Mouse (Mus musculus) adrenal gland, postnatal 4 days (tissue): ENCODE measurements around the gene Rbm47. TPM values are rescaled to one million over a fixed set of nuclear protein-coding genes. Genes with fewer than 3 reads are reported as not detected.
"Not testable (repeated sequence)": the region's sequence is repeated elsewhere in the genome, so short reads cannot be mapped to it uniquely, and the experiment has no call there.

Experiments used
- DNase-seq, 2 experiments: peaks; one replicate each; pipeline ENCODE4 v3.0.0; 2021 to 2022; ENCODE audit warnings: low spot score in 2 of 2, mixed read lengths in 2 of 2
- long read RNA-seq, 2 experiments: library from polyadenylated mRNA; stranded (forward); transcript quantifications; one replicate each; pipeline ENCODE4 v2.0.0; 2021
- total RNA-seq, 2 experiments: library from RNA; stranded (reverse); gene quantifications; 2 replicates each; pipeline ENCODE4 v1.2.3; 2021

The Rbm47 gene
- total RNA-seq = 10 to 100 TPM; 63.2 to 73.3 TPM
- long read RNA-seq, experiment 1, partial matches to known transcripts = 3 of 7 reads
- long read RNA-seq, experiment 1, other reads (novel, unspliced or antisense) = 3 of 7 reads
- long read RNA-seq, experiment 2, full-length matches to known transcripts = 35 of 51 reads
- long read RNA-seq, experiment 2, partial matches to known transcripts = 8 of 51 reads
- long read RNA-seq, experiment 2, other reads (novel, unspliced or antisense) = 8 of 51 reads

DNA sequence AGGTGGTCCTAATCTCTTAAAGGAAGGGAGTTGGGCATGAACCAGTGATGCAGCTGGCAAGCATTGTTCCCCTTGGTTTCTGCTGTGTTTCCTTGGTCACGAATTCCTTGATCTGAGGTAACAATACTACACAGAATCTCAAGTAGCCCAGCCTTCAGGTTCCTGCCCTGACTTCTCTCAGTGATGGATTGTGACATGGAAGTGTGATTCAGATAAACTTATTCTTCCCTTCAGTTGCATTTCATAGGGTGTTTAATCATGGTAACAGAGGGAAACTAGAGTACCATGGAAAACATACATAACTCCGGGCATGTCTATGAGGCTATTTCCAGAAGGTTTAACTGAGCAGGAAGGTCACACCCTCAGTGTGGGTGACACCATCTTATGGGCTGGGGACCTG lies at the start of gene Rbm47:
Gene Rbm47 (minus strand): TSS at position 101 of the 400 bp plus-strand sequence.
- DNase-seq = no peak

DNA sequence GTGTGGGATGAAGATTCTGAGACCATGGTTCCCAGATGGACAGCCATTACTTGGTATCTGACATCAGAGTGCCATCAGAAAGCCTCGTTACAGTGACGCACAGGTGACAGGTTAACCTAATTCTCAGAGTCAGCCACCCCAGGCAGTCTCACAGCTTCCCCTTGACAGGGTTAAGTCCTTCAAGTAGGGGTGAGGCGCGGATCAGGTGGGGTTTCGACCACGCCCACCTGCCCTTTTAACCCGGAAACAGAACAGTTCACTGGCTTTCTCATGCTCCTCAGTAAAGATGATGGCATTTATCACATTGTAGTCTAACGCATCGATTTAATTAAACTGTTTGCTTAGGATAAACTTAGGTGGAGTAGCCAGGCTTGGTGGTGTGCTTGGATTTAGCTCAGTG lies 47.7 kb upstream of the Rbm47 start:
- DNase-seq = no peak

DNA sequence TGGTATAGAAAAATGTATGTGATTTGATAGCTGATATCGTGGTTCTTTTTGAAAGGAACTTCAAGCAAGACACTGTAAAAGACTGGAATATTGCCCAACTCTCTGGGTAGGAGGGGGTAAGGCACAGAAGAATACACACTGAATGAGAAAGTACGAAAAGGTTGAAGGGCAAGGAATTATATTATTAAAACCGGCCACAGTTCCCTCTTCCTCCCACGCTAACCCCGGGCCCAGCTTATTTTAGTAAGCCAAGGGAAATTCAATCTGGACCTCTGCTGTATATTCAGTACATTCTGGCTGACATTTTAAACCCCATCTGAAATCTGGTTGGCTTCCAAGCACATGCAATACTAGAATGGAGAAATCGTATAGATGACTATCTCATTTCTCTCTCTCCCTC lies 46.8 kb upstream of the Rbm47 start:
- no peak for DNase-seq

DNA sequence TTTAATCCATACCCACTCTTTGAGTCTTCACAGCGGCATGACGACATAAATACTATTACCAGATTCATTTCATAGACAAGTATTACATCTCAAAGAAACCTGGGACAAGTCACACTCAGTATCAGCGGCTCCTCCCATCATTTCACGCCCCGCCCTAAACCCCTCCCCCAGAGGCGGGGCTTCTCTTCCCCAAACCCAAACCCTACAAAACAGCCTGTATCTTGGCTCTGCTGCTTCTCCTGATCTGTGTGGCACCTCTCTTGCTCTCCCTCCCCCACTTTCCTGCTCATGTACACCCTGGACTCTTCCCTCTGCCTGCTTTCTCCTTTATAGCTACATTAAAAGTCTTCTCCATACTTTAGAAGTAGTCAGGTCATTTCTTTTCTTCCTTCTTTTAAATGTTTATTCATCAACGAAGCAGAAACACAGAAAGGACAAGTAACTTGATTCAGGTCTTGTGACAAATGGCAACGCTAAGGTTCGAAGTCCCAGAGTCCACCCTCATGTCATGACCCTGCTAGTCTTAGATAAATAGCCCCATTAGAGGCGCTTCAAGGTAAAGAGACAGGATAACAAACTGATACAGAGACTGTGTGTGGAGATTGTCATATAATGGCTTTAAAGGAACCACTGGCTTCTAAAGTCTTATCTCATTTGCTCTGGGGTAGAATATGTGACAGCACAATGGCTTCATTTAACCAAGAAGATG lies 42.8 kb upstream of the Rbm47 start:
- DNase-seq = no peak

DNA sequence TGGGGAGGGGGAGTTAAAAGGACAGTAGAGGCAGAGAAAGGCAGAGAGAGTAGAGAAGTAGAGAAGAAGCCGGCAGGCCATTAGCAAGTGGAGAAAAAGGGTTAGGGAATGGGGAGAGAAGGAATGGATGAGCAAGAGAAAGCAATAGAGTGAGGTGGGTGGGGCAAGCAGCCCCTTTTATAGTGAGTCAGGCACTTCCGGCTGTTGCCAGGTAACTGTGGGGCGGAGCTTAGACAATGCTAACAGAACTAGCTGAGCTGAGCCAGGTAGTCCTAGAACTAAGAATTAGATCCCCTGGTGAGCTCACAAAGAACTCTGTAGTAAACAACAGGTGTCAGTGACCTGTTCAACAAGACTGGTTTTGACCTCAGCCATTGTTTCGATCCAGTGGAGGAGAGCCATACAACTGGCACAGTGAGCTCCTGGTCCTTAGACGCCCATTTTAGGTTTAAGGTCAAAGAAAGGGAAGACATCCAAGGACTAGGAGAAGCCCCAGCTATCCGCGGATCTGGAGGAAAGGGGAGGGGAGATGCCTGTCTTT lies 41.5 kb upstream of the Rbm47 start:
- no peak for DNase-seq

DNA sequence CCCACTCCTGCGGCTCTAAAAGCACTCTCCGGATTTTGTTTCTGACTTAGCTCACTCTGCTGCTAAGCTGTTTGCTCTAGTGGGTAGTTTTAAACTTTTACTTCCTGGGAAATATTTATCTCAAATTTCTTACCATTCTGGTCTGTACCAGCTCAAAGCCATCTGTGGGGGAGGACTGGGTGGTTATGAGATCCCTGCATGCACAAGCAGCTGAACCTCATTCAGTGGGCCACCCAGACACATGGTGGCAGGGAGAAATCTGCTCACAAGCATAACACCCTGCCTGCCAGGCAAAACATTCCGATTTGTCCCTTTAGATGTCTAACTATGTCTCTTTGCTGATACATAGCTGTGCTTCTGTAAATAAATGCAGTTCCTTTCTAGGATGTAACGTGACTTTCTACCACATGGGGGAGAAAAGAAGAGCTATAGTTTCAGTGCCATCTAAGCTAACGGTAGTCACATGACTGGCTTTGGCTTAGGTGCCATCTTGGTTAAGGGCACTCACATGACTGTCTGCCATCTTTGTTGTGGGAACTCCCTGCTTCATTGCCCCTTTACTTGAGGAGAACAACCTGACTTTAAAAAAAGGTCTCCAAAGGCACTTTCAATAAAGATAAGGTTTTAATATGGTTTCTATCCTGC lies 36.7 kb upstream of the Rbm47 start:
- DNase-seq = no peak

DNA sequence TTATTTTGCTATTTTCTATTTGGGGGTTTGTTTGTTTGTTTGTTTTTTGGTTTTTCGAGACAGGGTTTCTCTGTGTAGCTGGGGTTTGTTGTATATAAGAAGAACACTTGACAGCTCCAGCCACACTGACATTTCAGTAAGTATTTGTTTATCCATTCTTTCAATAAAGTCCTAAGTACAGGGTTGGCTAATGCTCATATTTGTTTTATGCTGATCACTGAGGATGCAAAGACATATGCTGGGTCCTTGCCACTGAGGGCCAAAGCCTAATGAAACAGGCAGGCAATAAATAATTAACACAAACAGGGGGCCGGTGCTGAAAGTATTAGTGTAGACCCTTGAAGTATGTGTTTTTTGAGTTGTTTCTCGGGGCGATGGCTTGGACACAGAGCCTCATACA lies 32.0 kb upstream of the Rbm47 start:
- no peak for DNase-seq

DNA sequence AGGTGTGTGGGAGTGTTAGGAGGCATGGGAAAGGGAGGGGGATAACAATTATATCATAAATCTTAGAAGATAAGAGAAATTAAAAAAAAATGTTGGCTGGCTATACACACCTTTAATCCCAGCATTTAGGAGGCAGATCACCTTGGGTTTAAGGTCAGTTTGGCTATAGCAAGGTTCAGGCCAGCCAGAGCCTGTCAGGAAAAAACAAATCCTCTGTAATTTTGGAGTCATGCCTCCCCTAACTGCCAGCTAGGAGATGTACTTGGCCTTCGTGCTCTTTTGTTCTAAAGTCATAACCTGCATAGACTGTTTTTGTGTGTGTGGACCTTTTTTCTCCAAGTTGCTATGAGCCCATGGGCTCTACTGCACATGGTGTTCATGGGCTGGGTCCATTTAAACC lies 30.5 kb upstream of the Rbm47 start:
- DNase-seq = no peak

DNA sequence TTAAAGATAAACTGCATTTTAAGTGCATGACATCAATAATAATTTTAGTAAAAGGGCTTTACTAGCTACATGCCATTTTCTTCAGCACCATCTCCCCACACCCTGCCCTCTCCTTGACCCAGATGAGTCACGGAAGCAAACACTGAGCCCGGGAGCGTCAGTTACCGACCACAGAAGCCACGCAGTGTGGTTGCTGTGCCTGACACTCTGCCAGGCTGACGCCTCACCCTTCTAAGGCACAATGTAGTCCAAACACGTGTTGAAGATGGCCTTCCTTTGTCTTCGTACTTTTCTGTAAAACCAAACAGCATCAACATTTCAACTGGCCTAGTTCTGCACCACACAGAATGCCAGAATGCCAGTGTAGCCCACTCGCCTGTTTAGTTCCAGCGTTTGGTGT lies 27.1 kb upstream of the Rbm47 start:
- peak; percentile 9 to 27 for DNase-seq

DNA sequence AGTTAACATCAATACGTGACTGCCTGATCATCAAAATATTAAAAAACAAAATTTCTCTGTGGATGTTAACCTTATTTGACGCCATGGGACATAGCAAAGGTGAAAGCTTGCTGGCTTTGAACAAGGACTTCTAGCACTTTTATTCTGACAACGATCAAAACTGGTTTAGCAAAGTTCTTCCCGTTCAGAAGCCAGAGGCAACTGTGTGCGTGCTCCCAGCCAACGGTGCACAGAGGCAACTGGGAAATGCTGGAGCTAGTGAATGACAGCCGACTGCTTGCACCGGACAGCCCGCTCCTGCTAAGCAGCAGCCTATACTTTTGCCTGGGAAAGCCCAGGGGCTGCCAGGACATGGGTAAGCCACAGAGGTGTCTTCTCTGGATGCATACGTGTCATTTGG lies 22.4 kb upstream of the Rbm47 start:
- no peak for DNase-seq

DNA sequence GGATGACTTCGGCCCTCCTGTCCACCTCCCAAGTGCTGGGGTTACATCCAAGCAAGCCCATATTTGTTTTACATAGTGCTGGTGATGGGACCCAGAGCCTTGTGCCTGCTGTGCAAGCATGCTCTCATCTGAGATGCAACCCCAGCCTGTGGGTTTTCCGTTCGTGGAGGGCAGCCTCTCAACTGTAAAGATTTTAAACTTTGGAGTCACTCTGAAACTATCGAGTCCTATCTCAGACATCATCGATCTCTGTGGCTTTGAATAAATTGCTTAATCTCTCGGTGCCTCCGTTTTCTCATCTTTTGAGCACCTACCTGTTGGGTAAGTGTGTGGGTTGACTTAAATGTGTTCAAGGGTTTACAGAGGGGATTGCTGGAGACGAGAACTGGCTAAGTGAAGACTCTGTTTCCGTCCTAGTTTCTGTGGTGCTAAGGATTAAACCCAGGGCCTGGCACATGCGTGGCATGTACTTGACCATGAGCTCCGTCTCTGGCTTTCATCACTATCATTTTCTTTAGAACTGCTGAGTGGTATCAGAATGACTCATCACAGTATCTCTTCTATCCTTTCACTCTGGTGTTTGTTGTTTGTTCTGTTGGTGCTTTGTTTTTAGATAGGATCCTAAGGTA lies 20.4 kb upstream of the Rbm47 start:
- no peak for DNase-seq

DNA sequence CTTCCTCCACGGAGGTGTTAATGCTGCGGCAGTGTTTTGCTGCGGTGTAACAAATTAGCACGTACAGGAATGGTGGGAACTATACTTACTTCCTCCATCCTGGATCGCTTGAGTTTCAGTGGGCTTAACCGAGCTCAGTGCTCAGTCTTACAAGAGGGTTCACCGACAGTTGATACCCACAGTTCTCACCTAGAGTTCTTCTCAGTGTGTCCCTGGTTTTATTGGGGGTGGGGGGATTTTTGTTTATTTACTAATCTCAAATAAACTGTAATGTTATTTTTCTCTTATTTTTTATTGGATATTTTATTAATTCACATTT lies 18.2 kb upstream of the Rbm47 start:
- DNase-seq = no peak

DNA sequence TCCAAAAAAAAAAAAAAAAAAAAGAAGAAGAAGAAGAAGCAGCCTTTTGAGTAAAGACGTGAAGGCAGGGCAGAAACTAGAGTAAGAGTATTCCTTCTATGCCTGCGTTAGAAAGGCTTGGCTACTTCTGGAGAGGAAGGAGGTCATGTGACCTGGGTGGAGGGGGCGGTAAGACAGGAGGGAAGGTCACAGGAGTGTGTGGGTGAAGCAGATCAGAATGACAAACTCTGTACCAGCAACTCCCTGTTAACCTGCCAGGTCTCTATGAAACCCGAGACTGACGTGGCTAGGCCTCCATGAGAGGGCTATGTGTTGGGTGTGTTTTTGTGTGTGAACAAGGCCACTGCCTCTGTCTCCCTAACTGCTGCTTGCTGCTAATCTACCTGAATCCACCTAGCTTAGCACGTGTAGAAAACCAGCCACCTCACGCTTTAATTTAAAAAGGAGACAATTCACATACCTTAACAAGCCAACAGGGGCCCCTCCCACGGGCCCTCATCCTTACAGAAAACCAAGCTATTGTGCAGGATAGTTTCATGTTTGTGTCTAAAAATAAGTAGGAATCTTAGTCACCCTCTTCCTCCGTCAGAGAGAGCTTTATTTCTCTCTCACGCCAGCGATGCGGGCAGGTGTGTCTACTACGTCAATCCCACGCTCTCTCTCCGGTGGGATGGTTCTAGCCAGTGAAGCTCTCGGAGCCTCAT lies 17.7 kb upstream of the Rbm47 start:
- DNase-seq = no peak

DNA sequence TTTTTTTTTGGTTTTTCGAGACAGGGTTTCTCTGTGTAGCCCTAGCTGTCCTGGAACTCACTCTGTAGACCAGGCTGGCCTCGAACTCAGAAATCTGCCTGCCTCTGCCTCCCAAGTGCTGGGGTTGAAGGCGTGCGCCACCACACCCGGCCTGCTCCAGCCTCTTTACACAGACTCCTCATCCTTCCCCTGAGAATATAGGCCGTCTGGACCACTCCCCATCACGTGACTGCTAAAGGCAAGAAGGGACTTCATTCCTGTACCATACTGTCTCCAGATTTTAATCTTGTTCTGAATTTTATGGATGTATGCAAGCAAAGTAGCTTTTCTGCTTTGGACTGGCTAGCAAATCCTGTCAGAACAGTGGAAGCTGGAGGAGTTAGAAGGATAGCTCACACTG lies 15.7 kb upstream of the Rbm47 start:
- not testable (repeated sequence) for DNase-seq

DNA sequence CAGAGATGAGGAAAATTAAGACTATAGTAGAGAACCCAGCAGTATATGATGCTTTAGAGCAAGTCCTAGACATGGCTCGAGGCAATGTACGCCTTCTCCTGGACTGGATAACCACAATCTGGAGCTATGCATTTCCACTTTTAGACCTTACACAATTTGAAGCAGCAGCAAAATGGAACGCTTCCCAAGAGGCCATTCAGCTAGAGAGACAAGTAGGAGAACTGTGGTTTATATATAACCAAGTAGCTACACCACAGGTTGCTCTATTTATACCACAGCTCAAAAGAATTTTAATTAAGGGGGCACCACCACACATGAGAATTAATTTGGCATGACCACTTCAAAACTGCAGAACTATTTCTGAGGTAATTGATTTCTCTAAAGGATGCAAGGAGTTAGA lies 9.2 kb upstream of the Rbm47 start:
- DNase-seq = no peak

DNA sequence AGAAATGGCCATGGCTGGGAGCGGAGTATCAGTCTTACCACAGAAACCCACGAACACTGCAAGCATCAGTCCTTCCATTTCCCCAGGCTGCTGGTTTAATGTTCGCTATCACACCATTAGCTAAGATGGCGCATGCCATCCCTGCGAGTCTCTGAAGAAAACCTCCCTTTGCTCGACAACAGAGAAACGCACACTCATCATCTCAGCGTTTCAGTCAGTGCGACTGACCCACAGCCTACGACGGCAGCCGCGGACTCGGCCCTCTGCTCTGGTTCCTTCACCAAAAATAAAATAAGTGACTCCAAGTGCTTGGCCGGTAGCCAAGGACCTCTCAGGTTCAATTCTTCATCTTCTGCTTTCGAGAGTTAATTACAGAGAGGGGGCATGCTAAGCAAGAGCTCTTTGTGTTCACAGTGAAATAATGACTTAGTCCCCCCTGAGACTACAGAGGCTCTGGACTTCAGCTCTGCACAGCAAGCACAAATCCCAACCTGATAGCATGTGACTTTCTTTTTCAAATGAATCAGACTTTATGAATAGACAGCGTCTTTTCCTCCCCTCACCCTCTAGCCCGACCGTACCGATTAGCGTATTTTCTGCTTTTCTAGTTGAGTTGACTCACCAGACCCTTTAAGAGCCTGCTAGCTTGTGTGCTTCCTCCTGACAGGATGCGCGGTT lies 1.4 kb upstream of the Rbm47 start:
- no peak for DNase-seq

DNA sequence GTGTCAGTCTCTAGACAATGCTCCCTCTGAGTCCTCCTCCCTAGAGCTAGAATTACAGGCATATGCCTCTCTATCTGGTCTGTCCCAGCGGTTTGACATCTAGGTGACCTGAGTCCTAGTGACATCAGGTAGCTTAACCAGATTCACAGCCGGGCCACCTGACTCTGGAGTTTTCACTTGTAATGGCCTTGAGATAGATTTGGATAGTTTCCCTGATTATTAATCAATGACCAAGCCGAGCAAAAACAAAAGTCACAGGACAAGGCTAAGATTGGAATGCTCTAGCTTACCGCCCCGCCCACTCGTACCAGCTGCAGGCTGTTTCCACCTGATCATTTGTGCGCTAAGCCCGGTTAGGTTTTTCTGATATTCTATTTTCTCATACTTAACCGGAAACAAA lies 2.3 kb downstream of the Rbm47 start:
- DNase-seq = no peak

DNA sequence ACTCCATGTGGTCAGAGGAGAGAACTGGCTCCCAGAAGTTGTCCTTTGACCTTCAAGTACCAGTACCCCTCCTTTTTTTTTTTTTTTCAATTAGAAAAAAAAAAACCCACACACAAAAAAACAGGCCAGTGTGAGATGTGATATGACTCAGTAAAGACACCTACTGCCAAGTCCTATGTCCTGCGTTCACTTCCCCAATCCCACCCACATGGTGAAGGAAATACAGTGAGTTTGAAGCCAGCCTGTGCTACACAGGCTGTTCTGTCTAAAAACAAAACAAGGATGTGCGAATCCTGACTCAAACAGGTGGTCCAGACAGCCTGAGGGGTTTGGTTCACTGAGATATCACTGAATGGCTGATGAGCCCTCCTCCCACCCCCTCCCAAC lies 3.8 kb downstream of the Rbm47 start:
- no peak for DNase-seq

DNA sequence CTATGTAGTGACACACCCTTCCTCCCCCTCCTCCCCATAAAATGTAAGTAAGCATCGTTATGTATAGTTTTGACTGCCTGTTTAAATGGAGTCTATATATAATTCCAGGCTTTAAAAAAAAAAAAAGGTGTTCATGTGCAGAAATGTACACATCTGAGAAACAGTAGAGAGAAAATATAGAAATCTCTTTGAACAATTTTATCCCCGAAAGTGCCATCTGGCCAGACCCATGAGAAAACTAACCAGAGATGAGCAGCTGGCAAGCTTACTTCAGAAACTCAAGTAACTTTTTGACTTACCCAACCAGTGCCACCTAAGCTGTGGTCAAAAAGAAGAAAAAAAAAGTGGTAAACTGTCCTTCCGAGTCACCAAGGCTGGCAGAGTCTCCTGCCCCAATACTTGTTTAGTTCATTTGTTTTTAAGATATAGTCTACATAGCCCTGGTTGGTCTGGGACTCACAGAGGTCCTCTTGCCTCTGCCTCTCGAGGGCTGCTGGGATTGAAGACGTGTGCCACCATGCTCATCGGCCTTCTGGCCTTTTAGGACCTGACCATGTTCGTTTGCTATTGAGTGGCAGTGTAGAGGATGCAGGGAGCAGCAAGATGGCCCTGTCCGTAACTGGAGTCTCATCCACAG lies 4.3 kb downstream of the Rbm47 start:
- no peak for DNase-seq

DNA sequence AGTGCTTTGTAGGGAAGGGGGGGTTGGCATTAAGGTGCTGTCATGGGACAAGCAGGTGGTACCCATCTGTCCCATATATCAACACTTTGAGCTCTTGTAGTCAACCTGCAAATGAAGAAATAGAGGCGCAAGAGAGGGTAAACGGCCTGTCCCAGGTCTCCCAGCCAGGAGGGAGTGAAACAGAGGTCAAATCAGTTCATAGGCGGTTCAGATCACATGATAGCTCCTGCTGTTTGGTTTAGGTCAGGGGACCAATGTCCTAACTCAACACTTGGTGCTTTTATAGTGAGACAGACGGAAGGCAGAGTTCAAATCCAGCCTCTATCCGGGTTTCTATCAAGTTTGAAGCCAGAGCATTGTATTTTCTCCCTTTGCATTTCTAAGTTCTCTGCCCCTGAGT lies 6.0 kb downstream of the Rbm47 start:
- no peak for DNase-seq
